Mouse (Mus musculus) embryo, embryonic 10 days (tissue): ENCODE measurements around the gene Nwd2.

Experiments used
- DNase-seq: peaks from one replicate; pipeline ENCODE4 v3.0.0-alpha.2; 2015; ENCODE audit warnings: low spot score

Nwd2 gene

DNA sequence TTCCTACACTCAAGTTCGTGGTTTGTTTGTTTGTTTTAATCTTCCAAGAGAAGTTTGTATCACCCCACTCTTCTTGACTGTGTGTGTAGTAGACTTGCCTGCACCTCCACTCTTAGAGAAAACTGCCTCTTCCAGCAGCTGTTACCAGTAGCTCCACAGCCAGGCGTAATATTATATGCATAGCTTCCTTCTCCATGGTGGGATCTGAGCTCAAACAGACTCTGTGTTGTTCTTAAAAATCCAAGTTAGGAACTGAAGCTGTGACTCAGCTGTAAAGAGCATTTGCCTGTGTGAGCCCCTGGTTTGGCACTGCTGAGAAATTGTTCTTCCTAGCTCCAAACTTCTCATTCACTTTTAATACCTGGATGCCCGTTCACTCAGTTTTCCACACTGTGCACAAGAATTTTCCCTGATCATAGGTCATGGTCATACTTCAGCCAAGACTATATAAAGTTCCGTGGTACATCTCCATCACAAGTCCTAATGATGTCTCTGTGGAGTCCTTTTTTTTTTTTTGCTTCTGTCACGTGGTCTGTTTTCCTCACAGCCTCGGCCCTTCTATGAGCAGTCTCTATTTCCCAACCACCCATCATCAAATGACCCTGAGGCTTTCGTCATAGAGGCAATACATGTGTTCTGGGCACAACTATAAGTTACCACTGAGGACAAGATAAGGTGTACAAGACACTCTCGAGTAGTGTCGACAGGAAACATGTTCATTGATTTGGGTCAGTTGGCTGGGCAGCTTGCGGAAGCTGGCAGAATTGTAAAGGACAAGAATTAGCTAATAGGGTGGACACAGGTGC, 179.7 kb downstream of the Nwd2 start:
- DNase-seq = no peak

GRCm38 (mm10) chr5:63831054-63831453, 182.2 kb downstream of the Nwd2 start:
- no peak for DNase-seq

DNA sequence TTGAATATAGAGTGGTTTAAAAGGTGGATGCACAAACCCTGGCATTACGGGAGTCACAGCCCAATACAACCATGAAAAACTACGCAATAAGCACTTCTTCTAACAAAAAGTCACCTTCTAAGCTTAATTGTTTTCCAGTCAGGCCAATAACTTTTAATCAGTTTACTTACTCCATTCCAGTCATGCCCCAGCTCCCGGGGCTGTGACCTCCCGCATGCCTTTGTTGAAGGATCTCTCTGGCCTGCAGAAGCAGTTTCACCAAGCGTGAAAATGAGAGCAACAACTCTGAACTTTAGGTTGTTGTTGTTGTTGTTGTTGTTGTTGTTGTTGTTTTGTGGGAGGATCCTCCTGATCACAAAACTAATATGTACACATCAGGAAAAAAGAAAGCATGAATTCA, 185.1 kb downstream of the Nwd2 start:
- no peak for DNase-seq

DNA sequence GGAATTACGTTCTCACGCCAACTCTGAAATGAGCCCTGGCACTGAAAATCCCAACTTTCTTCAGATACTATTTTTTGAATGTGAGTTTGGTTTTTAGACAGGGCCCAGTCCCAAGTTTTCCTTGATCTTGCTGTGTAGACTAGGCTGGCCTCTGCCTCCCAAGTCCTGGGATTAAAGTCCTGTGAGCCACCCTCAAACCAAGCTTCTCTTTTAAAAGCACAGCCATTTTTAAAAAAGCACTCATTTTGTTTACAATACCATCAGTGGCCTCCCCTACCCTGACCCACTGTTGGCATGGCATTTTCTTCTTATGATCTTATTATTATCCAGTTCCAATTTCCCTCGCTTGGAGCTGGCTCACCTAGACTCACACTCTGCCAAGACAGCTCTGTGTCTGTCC, 185.5 kb downstream of the Nwd2 start:
- no peak for DNase-seq

DNA sequence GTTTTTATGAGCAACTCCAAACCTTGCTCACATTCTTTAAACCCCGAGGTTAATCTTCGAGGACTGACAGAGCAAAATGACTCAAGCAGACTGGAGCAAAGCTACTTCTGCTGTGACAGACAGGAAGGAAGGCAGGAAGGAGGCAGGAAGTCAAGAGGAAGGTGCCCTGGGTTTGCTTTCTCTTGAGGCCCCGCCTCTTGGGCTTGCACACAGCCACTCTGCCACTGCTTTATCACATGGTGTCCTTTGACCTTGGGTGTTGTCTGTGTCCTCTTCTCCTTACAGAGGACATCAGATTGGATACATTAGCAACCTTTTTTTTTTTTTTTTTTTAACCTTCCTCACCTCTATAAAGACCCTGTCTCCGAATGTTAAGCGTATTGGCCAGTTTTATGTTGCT, 188.2 kb downstream of the Nwd2 start:
- no peak for DNase-seq

DNA sequence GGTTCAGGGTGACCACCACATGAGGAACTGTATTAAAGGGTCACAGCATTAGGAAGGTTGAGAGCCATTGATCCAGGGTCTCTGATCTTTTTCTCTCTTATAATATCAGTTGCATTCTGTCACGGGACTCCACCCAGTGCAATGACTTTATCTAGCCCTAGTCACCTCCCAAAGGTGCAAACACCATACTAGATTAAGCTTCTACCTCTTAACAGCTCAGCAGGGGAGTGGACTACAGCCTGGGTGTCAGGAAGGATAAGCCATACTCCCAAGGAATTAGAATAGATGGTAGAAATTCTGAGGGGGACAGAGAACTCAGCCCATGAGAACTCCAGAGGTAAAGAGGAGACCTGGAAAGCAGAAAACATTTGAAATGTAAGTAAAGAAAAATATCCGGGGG, 188.9 kb downstream of the Nwd2 start:
- DNase-seq = no peak

DNA sequence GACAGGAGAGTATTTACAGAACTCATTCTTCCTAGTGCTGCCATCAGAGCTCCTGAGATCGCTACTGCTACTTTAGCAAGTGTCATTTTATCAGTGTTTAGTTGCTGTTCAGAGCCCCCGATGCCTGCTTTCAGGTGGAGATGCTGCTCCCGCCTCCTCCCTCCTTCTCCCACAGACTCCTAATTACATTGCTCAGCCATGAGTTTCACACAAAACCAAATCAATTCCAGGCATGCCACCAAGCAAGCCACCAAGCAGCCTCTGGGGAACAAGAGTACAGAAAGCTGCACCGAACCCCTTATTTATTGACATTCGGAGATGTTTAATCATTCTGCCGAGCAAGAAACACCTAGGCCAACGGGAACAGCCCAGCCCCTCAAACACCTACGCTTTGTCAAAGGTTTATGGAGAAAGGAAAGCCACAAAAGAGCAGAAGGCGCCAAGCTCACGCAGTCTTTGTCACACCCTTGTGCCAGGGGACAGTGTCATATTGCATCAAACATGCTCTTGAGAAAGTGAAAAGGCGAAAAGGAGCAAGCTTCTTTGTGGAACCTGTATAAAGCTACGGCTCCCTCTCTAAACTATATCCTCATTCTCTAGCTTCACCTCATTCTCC, 191.0 kb downstream of the Nwd2 start:
- DNase-seq = no peak

DNA sequence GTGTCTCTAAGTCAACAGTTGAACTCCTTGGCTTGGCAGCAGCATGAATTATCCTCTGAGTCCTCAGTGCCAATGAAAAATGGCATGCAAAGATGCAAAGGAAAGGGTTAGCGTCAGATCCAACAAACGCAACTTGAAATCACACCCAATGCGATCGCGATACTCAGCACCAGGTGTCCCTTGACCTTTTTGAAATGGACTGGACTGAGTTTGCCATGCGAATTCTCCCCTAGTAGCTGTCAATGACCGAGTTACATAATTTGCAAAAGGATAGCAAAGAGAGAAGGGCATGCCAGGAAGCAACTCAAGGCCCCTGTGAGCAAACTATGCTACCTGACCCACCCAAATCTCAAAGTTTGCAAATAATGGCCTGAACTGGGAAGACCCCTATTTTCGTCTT, 198.2 kb downstream of the Nwd2 start:
- no peak for DNase-seq

DNA sequence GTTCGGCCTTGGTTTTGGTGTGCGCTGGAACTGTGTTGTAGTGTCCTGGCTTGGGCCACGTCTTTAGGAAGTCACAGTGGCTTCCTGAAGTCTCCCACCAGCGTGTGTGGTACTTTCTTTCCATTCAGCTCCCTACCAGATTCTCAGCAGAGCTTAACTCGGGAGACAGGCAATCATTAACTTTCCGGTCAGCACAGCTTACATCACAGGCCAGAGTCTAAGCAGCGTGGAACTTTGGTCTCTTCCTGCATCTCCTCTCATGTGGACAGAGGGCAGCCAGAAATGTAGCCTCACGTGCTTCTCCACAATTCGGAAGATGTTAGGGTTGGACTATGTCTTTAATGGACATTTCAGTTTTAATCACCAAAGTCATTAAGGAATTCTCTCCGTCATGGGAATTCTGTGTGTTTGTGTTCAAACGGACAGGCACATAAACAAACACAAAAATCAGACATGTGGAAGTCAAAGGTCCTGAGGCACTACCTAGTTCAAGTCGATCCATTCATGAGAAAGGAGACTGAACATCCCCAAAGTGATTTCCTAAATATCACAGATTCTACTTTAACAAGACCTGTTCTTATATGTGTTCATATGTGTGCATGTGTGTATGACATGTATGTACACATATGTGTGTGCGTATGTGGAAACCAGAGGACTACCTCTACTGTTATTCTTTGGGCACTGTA, 198.8 kb downstream of the Nwd2 start:
- DNase-seq = no peak

DNA sequence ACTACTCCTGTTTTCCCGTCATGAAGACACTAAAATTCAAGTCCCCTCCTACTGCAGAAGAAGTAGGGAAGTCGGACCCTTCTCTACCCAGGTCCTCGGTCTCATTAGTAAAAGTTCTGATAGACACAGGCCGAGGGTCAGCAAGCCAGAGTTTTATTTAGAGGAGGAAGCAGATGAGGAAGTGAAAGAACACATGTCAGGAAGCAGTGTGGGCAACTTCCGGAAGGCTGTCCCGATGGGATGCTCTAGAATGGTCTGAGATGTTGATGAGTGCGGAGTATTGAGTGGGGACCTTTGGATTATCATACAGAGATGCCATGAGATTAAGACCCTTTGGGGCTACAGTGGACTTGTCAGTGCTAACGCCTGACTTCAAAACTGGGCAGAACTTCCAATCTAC, 210.0 kb downstream of the Nwd2 start:
- no peak for DNase-seq
